Mouse (Mus musculus): Measurements from ENCODE around the gene Armc9. TPM values are rescaled to one million over a fixed set of nuclear protein-coding genes. Genes with fewer than 3 reads are reported as not detected.

The Armc9 gene
- total and polyA plus RNA-seq, 3 experiments: 10.9 to 15.5 (median 15.1) TPM

- Histone ChIP-seq H3K27ac (ENCODE audit: insufficient read depth, low read depth) (no peak overlapping the region), H3K27me3 (replicated peaks) (no peaks in the 10 kb centered on the region), H3K4me1 (ENCODE audit: control insufficient read depth in 1 of 2, insufficient read depth in 2 of 2) (no peaks in the 10 kb centered on the region), H3K4me3 (replicated peaks in 1 of 3; ENCODE audit: low read depth in 2 of 3, low read length in 2 of 3, poor library complexity in 1 of 3) (no peak overlapping the region), H3K79me2 (replicated peaks; ENCODE audit: control insufficient read depth, extremely low read depth, insufficient read depth, poor library complexity, severe bottlenecking) (no peaks in the 10 kb centered on the region), H3K9me3 (replicated peaks; ENCODE audit: low read length) (no peaks in the 10 kb centered on the region), H3K9ac (ENCODE audit: insufficient read depth, low read depth) (no peak overlapping the region), H3K36me3 (replicated peaks in 1 of 2; ENCODE audit: control insufficient read depth in 1 of 2, insufficient read depth in 1 of 2, low read length in 1 of 2) (peaks cover 47 to 87% of the 10 kb centered on the region in 2 experiments), H3K4me2 (ENCODE audit: insufficient read depth, low read depth, poor library complexity, severe bottlenecking) (no peak overlapping the region)
- dilution Hi-C loops (cut with MboI; ENCODE audit: extremely low pct_ligation_motif_present, extremely low pct_unique_long_range_greater_than_20kb, low sequenced_read_pairs) (loop anchor here (25.0 kb wide), 1 partner anchor 163 kb away; no protein-coding TSS in a partner anchor), in situ Hi-C loops (cut with MboI; ENCODE audit: low pct_ligation_motif_present, low pct_unique_long_range_greater_than_20kb, low sequenced_read_pairs) (loop anchor here (5.0 kb wide), 2 partner anchors 138 to 163 kb away; no protein-coding TSS in a partner anchor)
- no peak for DNase-seq (ENCODE audit: extremely low read depth)
- no peak for TF ChIP-seq SMC3 (IDR thresholded peaks at IDR 0.05; ENCODE audit: low read depth, low read length)
- peak; percentile 25 to 53; a peak in 3 of 4 replicates for TF ChIP-seq CTCF (conservative IDR thresholded peaks at IDR 0.05 in 1 of 2, IDR thresholded peaks at IDR 0.05 in 1 of 2; ENCODE audit: low read depth in 2 of 2, low read length in 2 of 2)
- no peak for TF ChIP-seq RAD21 (IDR thresholded peaks at IDR 0.05; ENCODE audit: low read depth, low read length)
- TF ChIP-seq TBP (conservative IDR thresholded peaks at IDR 0.05; ENCODE audit: low read depth, low read length): no peak
- no peak for TF ChIP-seq SIN3A (IDR thresholded peaks at IDR 0.05; ENCODE audit: low read length)
- no peak for TF ChIP-seq E2F4 (IDR thresholded peaks at IDR 0.05; ENCODE audit: insufficient replicate concordance, low read depth, low read length)
- no peak for TF ChIP-seq GABPA (IDR thresholded peaks at IDR 0.05; ENCODE audit: insufficient replicate concordance, low read depth, low read length)
Measured at GRCm38 (mm10) chr1:86174602-86175001, 20.0 kb downstream of the Armc9 start.

- TF ChIP-seq RAD21 (IDR thresholded peaks at IDR 0.05; ENCODE audit: low read depth, low read length): no peak
- TF ChIP-seq USF1 (IDR thresholded peaks at IDR 0.05; ENCODE audit: low read depth, low read length): no peak
- no peak for TF ChIP-seq TCF12 (IDR thresholded peaks at IDR 0.05; ENCODE audit: low read depth, low read length)
- TF ChIP-seq HCFC1 (IDR thresholded peaks at IDR 0.05; ENCODE audit: low read depth, low read length): no peak
- TF ChIP-seq TBP (conservative IDR thresholded peaks at IDR 0.05; ENCODE audit: low read depth, low read length): no peak
- no peak for TF ChIP-seq SIN3A (IDR thresholded peaks at IDR 0.05; ENCODE audit: low read length)
- no peak for TF ChIP-seq JUND (conservative IDR thresholded peaks at IDR 0.05; ENCODE audit: low read depth, low read length)
- TF ChIP-seq MYC (IDR thresholded peaks at IDR 0.05; ENCODE audit: low read depth, low read length): no peak
- peaks cover 43 to 93% of the 10 kb centered on the region in 2 experiments for H3K36me3 ChIP-seq (replicated peaks in 1 of 2; ENCODE audit: control insufficient read depth in 1 of 2, insufficient read depth in 1 of 2, low read length in 1 of 2)
- H3K9me3 ChIP-seq (replicated peaks; ENCODE audit: low read length): no peaks in the 10 kb centered on the region
- no peak for DNase-seq (ENCODE audit: extremely low read depth)
- no peaks in the 10 kb centered on the region for H3K79me2 ChIP-seq (replicated peaks; ENCODE audit: control insufficient read depth, extremely low read depth, insufficient read depth, poor library complexity, severe bottlenecking)
- in situ Hi-C loops (cut with MboI; ENCODE audit: low pct_ligation_motif_present, low pct_unique_long_range_greater_than_20kb, low sequenced_read_pairs) (loop anchor here (5.0 kb wide), 2 partner anchors 136 to 161 kb away; no protein-coding TSS in a partner anchor), dilution Hi-C loops (cut with MboI; ENCODE audit: extremely low pct_ligation_motif_present, extremely low pct_unique_long_range_greater_than_20kb, low sequenced_read_pairs) (loop anchor here (25.0 kb wide), 1 partner anchor 161 kb away; no protein-coding TSS in a partner anchor)
- H3K4me2 ChIP-seq (ENCODE audit: insufficient read depth, low read depth, poor library complexity, severe bottlenecking): no peak overlapping the region
- H3K27ac ChIP-seq (ENCODE audit: insufficient read depth, low read depth): no peak overlapping the region
- no peak overlapping the region for H3K4me3 ChIP-seq (replicated peaks in 1 of 3; ENCODE audit: low read depth in 2 of 3, low read length in 2 of 3, poor library complexity in 1 of 3)
- H3K4me1 ChIP-seq (ENCODE audit: control insufficient read depth in 1 of 2, insufficient read depth in 2 of 2): no peaks in the 10 kb centered on the region
- no peak overlapping the region for H3K9ac ChIP-seq (ENCODE audit: insufficient read depth, low read depth)
- H3K27me3 ChIP-seq (replicated peaks): no peaks in the 10 kb centered on the region
Measured at GRCm38 (mm10) chr1:86176066-86176465, 21.5 kb downstream of the Armc9 start.

Data from CH12.LX (cell line).